Mouse (Mus musculus): ENCODE results near the gene Cd8b1.
A peak's percentile ranks its signal among the peaks of the same experiment; 100 is the strongest.
"Not testable (repeated sequence)": the region's sequence is repeated elsewhere in the genome, so short reads cannot be mapped to it uniquely, and the experiment has no call there.

Gene Cd8b1

DNA sequence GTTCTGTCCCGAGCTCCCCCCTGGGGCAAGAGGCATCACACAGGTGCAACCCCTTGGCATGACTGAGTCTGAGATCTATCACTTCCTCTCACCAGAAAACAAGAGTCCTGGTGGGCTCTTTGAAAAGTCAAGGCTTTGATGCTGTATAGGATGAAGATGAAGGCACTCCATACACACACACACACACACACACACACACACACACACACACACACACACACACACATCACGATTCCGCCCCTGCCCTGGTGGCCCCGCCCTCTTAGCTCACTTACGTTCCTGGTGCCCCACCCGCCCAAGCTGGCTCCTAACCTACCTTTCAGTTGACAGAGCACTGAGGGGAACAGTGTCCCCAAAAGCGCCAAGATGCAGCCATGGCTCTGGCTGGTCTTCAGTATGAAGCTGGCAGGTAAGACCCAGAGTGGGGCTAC, at the start of gene Cd8b1:
Cd8b1 (plus strand) TSS at position 298 of the 431 bp plus-strand sequence.
- peak; percentile 77 for DNase-seq (ENCODE audit: low read depth, low spot score)

GRCm38 (mm10) chr6:71273715-71274114, 48.9 kb upstream of the Cd8b1 start:
- DNase-seq (ENCODE audit: low read depth, low spot score), result peak; percentile 19

GRCm38 (mm10) chr6:71274621-71275020, 48.0 kb upstream of the Cd8b1 start:
- no peak for DNase-seq (ENCODE audit: low read depth, low spot score)

DNA sequence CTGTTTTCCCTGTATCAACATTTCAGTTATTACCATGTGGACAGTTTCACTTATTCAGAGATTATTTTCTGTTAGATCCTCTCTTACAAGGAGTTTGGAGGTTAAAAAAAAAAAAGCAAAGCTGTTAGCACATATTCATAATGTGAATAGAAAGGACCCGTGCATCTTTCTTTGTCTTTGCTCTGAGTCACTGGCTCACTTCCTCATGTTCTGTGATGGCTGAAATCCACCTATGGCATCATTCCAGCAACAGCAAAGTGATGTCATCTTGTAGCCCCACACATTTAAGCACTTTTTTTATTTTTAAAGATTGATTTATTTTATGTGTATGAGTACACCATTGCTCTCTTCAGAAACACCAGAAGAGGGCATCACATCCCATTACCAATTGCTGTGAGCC, 43.2 kb upstream of the Cd8b1 start:
- no peak for DNase-seq (ENCODE audit: low read depth, low spot score)

DNA sequence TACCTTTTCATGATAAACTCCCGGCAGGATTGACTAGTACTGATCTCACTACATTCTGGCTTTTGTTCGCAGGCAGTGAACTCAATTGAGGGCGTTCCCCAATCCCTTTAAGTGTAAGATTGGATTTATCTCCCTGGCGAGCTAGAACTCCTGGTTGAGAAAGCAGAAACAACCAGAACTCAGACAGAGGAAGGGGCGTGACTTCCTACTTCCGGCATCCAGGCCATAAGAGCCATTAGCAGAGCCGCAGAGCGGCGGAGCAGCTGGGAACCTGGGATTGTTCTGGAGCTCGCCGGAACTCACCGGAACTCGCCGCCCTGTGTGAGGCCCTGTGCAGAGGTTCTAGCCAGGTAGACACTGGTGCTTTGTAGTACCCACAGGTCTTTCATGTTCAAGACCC, 29.1 kb upstream of the Cd8b1 start:
- DNase-seq (ENCODE audit: low read depth, low spot score), result no peak

GRCm38 (mm10) chr6:71295303-71295702, 27.3 kb upstream of the Cd8b1 start:
- no peak for DNase-seq (ENCODE audit: low read depth, low spot score)

- DNase-seq (ENCODE audit: low read depth, low spot score), result no peak
Observed at GRCm38 (mm10) chr6:71298051-71298450, 24.5 kb upstream of the Cd8b1 start.

- peak; percentile 54 for DNase-seq (ENCODE audit: low read depth, low spot score)
Observed at GRCm38 (mm10) chr6:71298751-71299150, 23.8 kb upstream of the Cd8b1 start.

GRCm38 (mm10) chr6:71302097-71302731, 20.4 kb upstream of the Cd8b1 start:
- no peak for DNase-seq (ENCODE audit: low read depth, low spot score)

GRCm38 (mm10) chr6:71307486-71307885, 15.1 kb upstream of the Cd8b1 start:
- no peak for DNase-seq (ENCODE audit: low read depth, low spot score)

DNA sequence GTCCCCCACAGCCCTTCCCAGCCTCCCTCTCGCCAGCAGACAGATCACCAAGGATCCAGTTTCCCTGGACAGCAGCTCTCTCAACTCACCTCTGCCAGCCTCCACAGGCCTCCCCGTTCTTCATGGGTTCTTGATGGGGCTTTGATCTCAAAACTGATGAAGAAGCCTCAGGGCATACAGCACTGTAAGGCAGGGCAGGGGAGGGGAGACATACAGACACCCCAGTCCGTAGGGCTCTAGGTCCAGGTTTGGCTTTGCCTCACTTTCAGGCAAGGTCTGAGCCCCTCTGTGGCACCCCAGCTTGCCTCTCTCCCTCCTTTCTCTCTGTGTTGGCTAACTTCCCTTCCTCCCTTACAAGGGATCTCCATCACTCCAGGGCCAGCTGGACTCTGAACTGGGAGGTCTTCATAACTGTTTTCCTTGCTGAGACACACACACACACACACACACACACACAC, 733 bp upstream of the Cd8b1 start, which contains the start of gene Smyd1:
Smyd1 (minus strand) TSS at position 408 of the 458 bp plus-strand sequence.
- no peak for DNase-seq (ENCODE audit: low read depth, low spot score)

GRCm38 (mm10) chr6:71324816-71325215, 2.2 kb downstream of the Cd8b1 start:
- DNase-seq (ENCODE audit: low read depth, low spot score), result no peak

- DNase-seq (ENCODE audit: low read depth, low spot score), result no peak
Observed at GRCm38 (mm10) chr6:71329881-71330280, 7.3 kb downstream of the Cd8b1 start.

DNA sequence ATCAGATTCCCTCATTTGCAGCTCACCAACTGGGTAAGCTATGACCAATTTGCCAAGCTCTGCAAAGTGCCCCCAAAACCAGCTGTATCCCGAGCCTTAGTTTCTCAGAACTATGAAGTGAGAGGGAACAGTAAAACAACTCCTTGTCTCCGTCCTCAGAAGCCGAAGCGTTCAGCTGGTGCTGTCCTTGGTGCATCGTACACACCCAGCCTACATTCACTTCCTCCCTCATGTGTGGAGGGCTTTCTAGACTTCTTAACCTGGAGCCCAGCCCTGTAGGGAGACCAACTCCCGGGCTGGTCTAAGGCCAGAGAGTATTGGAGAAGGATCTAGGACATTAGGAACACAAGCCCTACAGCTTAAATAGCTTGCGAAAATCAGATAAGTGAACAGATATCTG, 7.9 kb downstream of the Cd8b1 start:
- DNase-seq (ENCODE audit: low read depth, low spot score), result no peak

- not testable (repeated sequence) for DNase-seq (ENCODE audit: low read depth, low spot score)
Observed at GRCm38 (mm10) chr6:71331491-71331890, 8.9 kb downstream of the Cd8b1 start.

GRCm38 (mm10) chr6:71332236-71332965, 9.8 kb downstream of the Cd8b1 start:
- no peak for DNase-seq (ENCODE audit: low read depth, low spot score)

- DNase-seq (ENCODE audit: low read depth, low spot score), result no peak
Observed at GRCm38 (mm10) chr6:71333031-71333430, 10.4 kb downstream of the Cd8b1 start.

DNA sequence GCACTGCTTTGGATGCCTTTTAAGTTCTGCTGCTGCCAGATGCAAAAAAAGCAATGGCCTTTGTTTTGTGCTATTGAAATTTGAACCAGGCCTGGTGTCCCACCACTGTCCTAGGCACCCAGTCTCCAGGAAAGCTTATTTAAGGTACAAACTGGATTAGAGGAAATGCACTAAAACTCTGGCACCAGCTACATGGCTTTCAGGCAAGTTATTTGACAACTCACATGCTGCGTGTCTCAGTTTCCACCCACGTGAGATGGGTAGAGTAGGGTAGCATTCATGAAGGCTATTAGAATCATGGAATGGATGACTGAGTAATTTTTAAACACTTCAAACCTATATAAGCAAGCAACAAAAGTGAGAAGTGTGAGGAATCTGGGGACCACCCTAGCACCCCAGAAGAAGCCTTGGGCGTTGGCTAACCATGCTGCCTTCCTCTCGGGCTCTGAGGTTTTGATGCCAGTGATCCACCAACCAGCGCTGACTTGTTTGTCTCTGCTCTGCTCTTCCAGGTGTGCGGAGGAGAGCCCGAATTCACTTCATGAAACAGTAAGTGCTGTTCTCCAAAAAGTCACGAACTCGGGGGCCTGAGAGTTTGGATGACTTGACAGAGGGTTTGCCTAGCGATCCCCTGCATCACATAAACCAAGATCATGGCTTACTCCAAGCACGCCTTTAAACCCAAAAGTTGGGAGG, 11.1 kb downstream of the Cd8b1 start:
- DNase-seq (ENCODE audit: low read depth, low spot score), result no peak

GRCm38 (mm10) chr6:71337666-71338065, 15.1 kb downstream of the Cd8b1 start:
- peak; percentile 27 for DNase-seq (ENCODE audit: low read depth, low spot score)

DNA sequence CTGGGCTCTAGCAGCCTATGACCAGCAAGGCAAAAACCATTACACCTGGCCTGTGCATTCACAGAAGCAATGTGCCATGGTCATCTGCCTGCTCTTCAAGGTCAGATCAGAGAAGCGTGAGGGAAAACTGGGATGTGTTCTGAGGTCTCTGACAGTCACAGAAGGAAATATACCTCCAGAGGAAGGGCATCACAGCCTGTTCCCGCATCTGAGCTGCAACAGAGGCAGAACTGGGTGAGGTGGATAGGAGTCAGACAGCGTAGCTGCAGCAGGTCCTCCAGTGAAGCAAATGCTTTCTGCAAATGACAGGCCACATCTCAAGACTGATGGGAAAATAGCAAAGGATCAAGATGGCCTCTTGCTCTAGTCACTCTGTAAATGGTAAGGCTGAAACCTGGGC, 16.4 kb downstream of the Cd8b1 start:
- DNase-seq (ENCODE audit: low read depth, low spot score), result no peak

DNA sequence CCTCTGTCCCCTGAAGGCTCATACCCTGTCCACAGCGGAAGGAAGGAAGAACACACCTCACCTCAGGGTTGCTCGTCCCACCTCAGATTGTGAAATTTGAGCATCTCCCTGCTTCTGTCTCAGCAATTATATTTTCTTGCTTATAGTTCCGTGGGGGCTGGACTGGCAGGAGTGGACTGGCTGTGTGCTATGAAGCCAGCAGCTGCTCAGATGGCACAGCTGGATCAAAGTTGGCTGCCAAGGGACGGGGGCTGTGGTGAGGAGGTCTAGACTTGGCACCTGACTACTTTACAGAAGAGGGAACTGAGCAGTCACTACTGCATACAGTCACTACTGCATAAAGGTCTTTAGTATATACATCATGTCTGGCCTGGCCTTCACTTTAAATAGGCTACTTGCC, 16.8 kb downstream of the Cd8b1 start:
- DNase-seq (ENCODE audit: low read depth, low spot score), result no peak

DNA sequence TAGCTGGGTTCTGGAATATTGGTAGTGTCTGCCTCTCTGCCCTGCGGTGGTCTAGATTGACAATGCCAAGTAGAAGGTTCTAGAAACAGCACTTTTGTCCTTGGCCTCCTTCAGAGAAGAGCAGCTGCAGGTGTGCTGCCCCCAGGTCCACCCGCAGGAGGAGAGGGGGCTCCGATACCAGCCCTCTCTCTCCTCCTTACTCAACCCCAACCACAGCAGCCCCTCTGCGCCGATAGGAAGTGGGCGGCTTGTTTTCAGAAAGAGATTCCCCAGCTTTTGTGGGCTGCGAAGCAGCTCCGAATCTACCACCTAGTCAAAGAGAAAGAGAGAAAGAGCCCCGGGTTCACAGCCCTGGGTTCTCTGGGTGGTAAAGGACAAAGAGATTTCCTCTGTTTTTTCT, 18.6 kb downstream of the Cd8b1 start:
- no peak for DNase-seq (ENCODE audit: low read depth, low spot score)
